Mouse (Mus musculus): Measurements from ENCODE around the gene Ulk4.

DNA sequence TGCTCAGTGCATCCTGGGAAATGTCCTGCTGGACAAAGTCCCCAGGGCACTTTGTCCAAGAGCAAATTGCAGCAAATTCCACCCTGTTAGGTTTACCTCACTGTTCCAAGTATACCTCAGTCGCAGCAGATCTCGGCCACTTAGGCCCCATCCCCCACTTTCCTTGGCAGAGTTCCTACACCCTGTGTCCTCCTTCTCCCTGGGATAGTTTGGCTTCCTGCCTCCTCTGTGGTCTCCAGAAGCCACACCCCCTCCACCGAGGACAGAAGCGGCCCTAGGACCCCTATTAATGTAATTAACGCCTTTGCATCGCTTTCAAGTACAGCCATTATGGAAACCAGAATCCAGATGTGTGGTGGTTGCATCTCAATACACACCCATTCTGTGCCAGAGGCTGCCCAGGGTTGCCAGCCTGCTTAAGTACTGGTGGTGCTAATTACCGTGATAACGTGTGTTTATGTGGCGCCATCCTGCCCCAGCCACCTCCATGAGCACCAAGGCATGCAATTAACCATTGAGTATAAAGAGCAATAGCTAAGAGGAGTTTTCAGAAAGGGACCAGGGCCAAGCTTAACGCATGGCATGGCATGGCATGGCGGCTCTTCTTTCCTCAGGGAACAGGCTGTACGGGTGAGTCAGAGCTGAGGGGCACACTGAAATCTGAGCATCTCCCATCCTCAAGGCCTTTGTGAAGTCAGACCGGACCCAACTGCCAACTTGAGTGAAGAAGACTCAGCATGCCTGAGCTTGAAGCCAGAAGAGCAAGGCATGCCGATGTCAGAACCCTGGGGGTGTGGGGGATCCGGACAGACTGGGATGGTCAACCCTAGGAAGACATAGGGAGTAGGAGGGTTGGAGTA is 275.1 kb downstream of the Ulk4 start:
- TF ChIP-seq POLR2A (IDR thresholded peaks at IDR 0.05; ENCODE audit: extremely low read depth, insufficient read depth, low read length) (no peak), CTCF (IDR thresholded peaks at IDR 0.05; ENCODE audit: extremely low read depth, insufficient read depth, low read length) (no peak)
